Mouse (Mus musculus): Measurements from ENCODE around the gene Impdh1.

- TF ChIP-seq CTCF (IDR thresholded peaks at IDR 0.05; ENCODE audit: low read depth), result no peak
- no peak for TF ChIP-seq EP300 (IDR thresholded peaks at IDR 0.05; ENCODE audit: low read depth)
Observed at GRCm38 (mm10) chr6:29259418-29259817, 43.3 kb upstream of the Impdh1 start.
